In the genomic region with DNA sequence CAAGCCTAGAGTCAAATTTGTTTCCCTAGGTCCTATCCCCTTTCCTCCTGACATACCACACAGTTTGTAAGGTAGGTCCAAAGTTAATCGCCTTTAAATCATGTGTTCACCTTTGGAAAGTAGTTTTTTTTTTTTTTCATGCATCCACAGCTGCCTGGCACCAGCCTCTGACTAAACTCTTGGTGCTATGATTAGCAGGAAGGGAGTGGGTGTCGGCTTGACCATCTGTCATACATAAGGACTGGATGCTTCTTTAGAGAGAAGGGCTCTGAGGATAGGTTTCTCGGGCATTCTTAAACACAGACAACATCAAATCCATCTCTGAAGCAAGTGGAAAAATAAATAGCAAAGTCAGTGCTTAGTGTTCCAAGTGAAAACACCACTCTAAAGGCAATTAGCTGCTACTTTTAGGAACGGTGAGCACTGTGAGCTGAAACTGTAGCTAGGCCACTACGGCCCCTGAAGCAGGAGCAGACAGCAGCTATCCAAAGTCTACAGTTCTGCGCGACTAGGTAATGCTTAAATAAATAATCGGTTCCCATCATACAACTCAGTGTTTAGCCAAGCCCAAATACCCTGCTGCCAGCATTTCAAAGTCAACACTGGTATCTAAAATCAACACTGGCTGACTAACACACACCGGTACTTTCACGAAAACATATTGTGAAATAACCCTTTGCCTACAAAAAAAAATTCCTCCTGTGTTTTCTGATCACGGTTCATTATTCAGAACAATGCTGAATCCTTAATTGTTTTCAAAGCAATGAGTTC, we compare ENCODE assay signal across 10 mouse cellular contexts. TPM values are rescaled to one million over a fixed set of nuclear protein-coding genes. Genes with fewer than 3 reads are reported as not detected.
A peak's percentile ranks its signal among the peaks of the same experiment; 100 is the strongest.
DNase-seq lines count a peak whose midpoint lies in the region; ATAC-seq and TF ChIP-seq lines count a peak whose summit lies in the region.
"Had no signal": no experiment of that assay in that cellular context is flagged by ENCODE, and none has a peak within 500 bp of the region (broad histone marks: within the 10 kb centered on the region; RNA-seq: fewer than 3 reads in every experiment).

No protein-coding gene starts in this region.

- 0 out of 2 replicates have a peak, but pooled peaks cover 4% of the 10 kb centered on the region for H3K4me1 ChIP-seq in heart, postnatal 0 days (ENCODE audit: control insufficient read depth, insufficient read depth)
- H3K4me1 ChIP-seq in liver, embryonic 15.5 days (replicated peaks): no peaks in the 10 kb centered on the region
- peaks cover 10% of the 10 kb centered on the region; the same call in 1 of the 2 replicates for H3K4me1 ChIP-seq in stomach, embryonic 14.5 days (ENCODE audit: control insufficient read depth, insufficient read depth, low read length)
- H3K4me1 ChIP-seq: neural tube, embryonic 12.5 days had no signal

- H3K36me3 ChIP-seq in heart, postnatal 0 days (replicated peaks; ENCODE audit: control insufficient read depth, insufficient read depth, low read length): no peaks in the 10 kb centered on the region
- H3K36me3 ChIP-seq in liver, embryonic 15.5 days (replicated peaks): no peaks in the 10 kb centered on the region
- H3K36me3 ChIP-seq in stomach, embryonic 14.5 days (ENCODE audit: control insufficient read depth, insufficient read depth, low read length): no peaks in the 10 kb centered on the region
- H3K36me3 ChIP-seq: neural tube, embryonic 12.5 days had no signal

- ATAC-seq in heart, postnatal 0 days (ENCODE audit: insufficient read depth, low read depth): peak; percentile 53
- ATAC-seq in liver, embryonic 15.5 days (ENCODE audit: insufficient read depth): peak; percentile 81
- ATAC-seq in stomach, embryonic 14.5 days (ENCODE audit: insufficient number of reproducible peaks, insufficient read depth, low FRiP score, low read depth): peak; percentile 92
- ATAC-seq: forebrain, postnatal 0 days had no signal

- no peak overlapping the region for H3K4me3 ChIP-seq in heart, postnatal 0 days (ENCODE audit: low read depth, low read length)
- no peak overlapping the region for H3K4me3 ChIP-seq in liver, embryonic 15.5 days (replicated peaks)
- no peak overlapping the region for H3K4me3 ChIP-seq in stomach, embryonic 14.5 days (ENCODE audit: low read depth, low read length)
- H3K4me3 ChIP-seq: neural tube, embryonic 12.5 days had no signal

- no peaks in the 10 kb centered on the region for H3K27me3 ChIP-seq in heart, postnatal 0 days (ENCODE audit: control insufficient read depth, insufficient read depth, low read length)
- H3K27me3 ChIP-seq in liver, embryonic 15.5 days: no peaks in the 10 kb centered on the region
- H3K27me3 ChIP-seq in stomach, embryonic 14.5 days (ENCODE audit: control insufficient read depth, insufficient read depth, low read length): no peaks in the 10 kb centered on the region
- H3K27me3 ChIP-seq: neural tube, embryonic 12.5 days had no signal

- 52% methylated on average over 11 of the region's 11 CpGs for WGBS in heart, postnatal 0 days
- WGBS in liver, embryonic 15.5 days (ENCODE audit: insufficient replicate concordance): 52% methylated on average over 11 of the region's 11 CpGs
- WGBS in stomach, embryonic 14.5 days: 38% methylated on average over 11 of the region's 11 CpGs

- H3K9me3 ChIP-seq in heart, postnatal 0 days (replicated peaks; ENCODE audit: control insufficient read depth, low read length): no peaks in the 10 kb centered on the region
- H3K9me3 ChIP-seq in liver, embryonic 15.5 days (replicated peaks): no peaks in the 10 kb centered on the region
- H3K9me3 ChIP-seq in stomach, embryonic 14.5 days (ENCODE audit: control insufficient read depth, low read depth, low read length): no peaks in the 10 kb centered on the region
- H3K9me3 ChIP-seq: neural tube, embryonic 12.5 days had no signal

- TF ChIP-seq EP300 in heart, postnatal 0 days (IDR thresholded peaks at IDR 0.05; ENCODE audit: low read depth): no peak

- no peak overlapping the region for H3K4me2 ChIP-seq in heart, postnatal 0 days (ENCODE audit: low read depth, low read length)
- H3K4me2 ChIP-seq in liver, embryonic 15.5 days: no peak overlapping the region
- no peak overlapping the region for H3K4me2 ChIP-seq in stomach, embryonic 14.5 days (replicated peaks; ENCODE audit: low read depth, low read length)
- H3K4me2 ChIP-seq: neural tube, embryonic 12.5 days had no signal

- H3K27ac ChIP-seq in heart, postnatal 0 days (ENCODE audit: low read depth): peak overlapping the region; percentile 44; the same call in 1 of the 2 replicates
- peak overlapping the region; percentile 71 for H3K27ac ChIP-seq in liver, embryonic 15.5 days (replicated peaks)
- peak overlapping the region; percentile 2; the same call in 1 of the 2 replicates for H3K27ac ChIP-seq in stomach, embryonic 14.5 days (ENCODE audit: low read length)
- H3K27ac ChIP-seq: neural tube, embryonic 12.5 days had no signal

- peak; percentile 5 to 16 for DNase-seq in layer of hippocampus, adult 8-10 months (ENCODE audit: low spot score in 2 of 2)
- DNase-seq in layer of hippocampus, postnatal 25 days (ENCODE audit: extremely low spot score in 1 of 2, low spot score in 1 of 2): no peak
- DNase-seq in heart, postnatal 0 days (ENCODE audit: low spot score): peak; percentile 21
- no peak for DNase-seq in cerebellum, postnatal 4 days (ENCODE audit: low spot score in 2 of 2)
- no peak for DNase-seq in embryo, embryonic 11 days
- no peak for DNase-seq in adrenal gland, postnatal 36 days
- DNase-seq: forebrain, postnatal 0 days had no signal

- H3K9ac ChIP-seq in heart, postnatal 0 days (replicated peaks; ENCODE audit: low read depth, low read length): no peak overlapping the region
- H3K9ac ChIP-seq in liver, embryonic 15.5 days: no peak overlapping the region
- no peak overlapping the region for H3K9ac ChIP-seq in stomach, embryonic 14.5 days (replicated peaks; ENCODE audit: low read depth, low read length)
- H3K9ac ChIP-seq: forebrain, postnatal 0 days; neural tube, embryonic 12.5 days had no signal

- TF ChIP-seq CTCF in heart, postnatal 0 days (IDR thresholded peaks at IDR 0.05; ENCODE audit: low read depth): no peak

RNA-seq across cellular contexts. Expression of a gene that starts 42.2 kb away (rescaled TPM):
- total RNA-seq in layer of hippocampus, adult 8-10 months (2022): 10 to 100 TPM; 10.2 to 17.6 (median 15.2) TPM
- 10 to 100 TPM; 11.0 to 12.9 TPM for total RNA-seq in layer of hippocampus, postnatal 25 days (2021)
- total RNA-seq in heart, postnatal 0 days (2014; rRNA removed; ENCODE audit: low replicate concordance): 141 and 192 TPM in 2 replicates
- polyA plus RNA-seq in heart, postnatal 0 days (2015; fragmentation: Nextera tagmentation; extraction: Ambion mirVana): 333 and 346 TPM in 2 replicates
- polyA plus RNA-seq in liver, embryonic 15.5 days (2015; fragmentation: Nextera tagmentation; extraction: Ambion mirVana): 12.5 and 14.2 TPM in 2 replicates
- 46.2 and 55.1 TPM in 2 replicates for polyA plus RNA-seq in stomach, embryonic 14.5 days (2014; fragmentation: Nextera tagmentation; extraction: Ambion mirVana)
- 10 to 100 TPM; 55.0 to 84.7 TPM for total RNA-seq in adrenal gland, postnatal 36 days (2021)

Comparison
In these comparisons a context has a peak if more than half of its experiments do, and no peak if none do; other contexts are left out.
1. DNase-seq: peak in layer of hippocampus, adult 8-10 months (2 of 2) and heart, postnatal 0 days (single experiment); none in layer of hippocampus, postnatal 25 days (0 of 2), cerebellum, postnatal 4 days (0 of 2), embryo, embryonic 11 days (single experiment) and adrenal gland, postnatal 36 days (0 of 2).
2. H3K27ac ChIP-seq: peak in every context shown above with its lines; median percentile 71 in liver, embryonic 15.5 days; 44 in heart, postnatal 0 days; 2 in stomach, embryonic 14.5 days.
3. Peak in every context shown above with its lines, with median percentiles within 50 percentile points of each other: ATAC-seq.